25 mouse cellular contexts compared by ENCODE assay signal in the genomic region with DNA sequence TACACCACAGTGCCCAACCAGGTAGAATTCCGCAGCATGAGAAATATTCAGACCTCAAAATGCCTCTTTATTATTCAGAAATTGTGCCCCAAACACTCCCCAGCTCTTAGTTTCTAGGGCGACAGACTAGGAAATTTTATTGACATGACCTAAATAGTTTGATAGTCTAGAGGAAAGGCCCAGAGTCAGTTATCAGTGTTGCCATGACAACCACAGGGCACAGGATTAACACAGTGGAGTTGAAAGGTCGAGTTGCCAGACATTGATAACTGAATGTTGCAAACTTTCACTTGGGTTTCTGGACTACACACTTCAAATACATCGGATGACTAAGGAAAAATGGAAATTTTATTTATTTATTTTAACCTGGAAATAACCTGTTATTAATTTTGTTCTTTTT. TPM values are rescaled to one million over a fixed set of nuclear protein-coding genes. Genes with fewer than 3 reads are reported as not detected.
DNase-seq lines count a peak whose midpoint lies in the region; ATAC-seq lines count a peak whose summit lies in the region.
"Had no signal": no experiment of that assay in that cellular context is flagged by ENCODE, and none has a peak within 500 bp of the region (broad histone marks: within the 10 kb centered on the region; RNA-seq: fewer than 3 reads in every experiment).

No protein-coding gene starts in this region.

- peak; percentile 78 for ATAC-seq in intestine, embryonic 14.5 days (replicated peaks; ENCODE audit: low FRiP score, low TSS enrichment, low read depth)
- peak; percentile 51; the same call in 1 of the 2 replicates for ATAC-seq in liver, embryonic 12.5 days
- ATAC-seq in stomach, embryonic 14.5 days (ENCODE audit: insufficient number of reproducible peaks, insufficient read depth, low FRiP score, low read depth) = 0 out of 2 replicates have a peak, but pooled peaks have one; percentile 70
- ATAC-seq in heart, embryonic 12.5 days (ENCODE audit: insufficient number of reproducible peaks, low FRiP score) = no peak

- peaks cover 54% of the 10 kb centered on the region for H3K4me1 ChIP-seq in heart, embryonic 10.5 days
- H3K4me1 ChIP-seq in intestine, embryonic 14.5 days (replicated peaks; ENCODE audit: control insufficient read depth, insufficient read depth, low read length) = 0 out of 2 replicates have a peak, but pooled peaks cover 3% of the 10 kb centered on the region
- H3K4me1 ChIP-seq in liver, embryonic 12.5 days = peaks cover 21% of the 10 kb centered on the region; the same call in 1 of the 2 replicates
- H3K4me1 ChIP-seq in stomach, embryonic 14.5 days (ENCODE audit: control insufficient read depth, insufficient read depth, low read length) = 0 out of 2 replicates have a peak, but pooled peaks cover 2% of the 10 kb centered on the region
- peaks cover 45% of the 10 kb centered on the region for H3K4me1 ChIP-seq in heart, embryonic 12.5 days (replicated peaks)
- H3K4me1 ChIP-seq: hindbrain, embryonic 15.5 days; limb, embryonic 13.5 days; midbrain, embryonic 12.5 days; neural tube, embryonic 12.5 days had no signal

- no peak for DNase-seq in heart, embryonic 10.5 days (ENCODE audit: low spot score)
- DNase-seq in heart, postnatal 36 days = no peak
- DNase-seq in intestine, embryonic 14.5 days (ENCODE audit: low spot score) = no peak
- DNase-seq in right cerebral cortex, postnatal 36 days (ENCODE audit: low spot score in 2 of 2) = no peak
- DNase-seq in urinary bladder, postnatal 10 days (ENCODE audit: low spot score) = no peak
- DNase-seq: adrenal gland, postnatal 14 days; cerebellum, adult 11 months; cerebellum, postnatal 14 days; gastrocnemius, adult 2 months; heart, postnatal 4 days; kidney, adult 18-20 months; kidney, postnatal 25 days; layer of hippocampus, adult 9-11 months; lung, postnatal 10 days; right cerebral cortex, postnatal 25 days had no signal

- no peaks in the 10 kb centered on the region for H3K36me3 ChIP-seq in heart, embryonic 10.5 days
- no peaks in the 10 kb centered on the region for H3K36me3 ChIP-seq in intestine, embryonic 14.5 days (ENCODE audit: control insufficient read depth, insufficient read depth, low read length)
- H3K36me3 ChIP-seq in liver, embryonic 12.5 days = no peaks in the 10 kb centered on the region
- no peaks in the 10 kb centered on the region for H3K36me3 ChIP-seq in stomach, embryonic 14.5 days (ENCODE audit: control insufficient read depth, insufficient read depth, low read length)
- no peaks in the 10 kb centered on the region for H3K36me3 ChIP-seq in heart, embryonic 12.5 days
- H3K36me3 ChIP-seq: embryonic facial prominence, embryonic 10.5 days; G1E; heart, embryonic 13.5 days; hindbrain, embryonic 15.5 days; limb, embryonic 13.5 days; midbrain, embryonic 12.5 days; neural tube, embryonic 12.5 days had no signal

- no peak overlapping the region for H3K9ac ChIP-seq in intestine, embryonic 14.5 days (ENCODE audit: low read length)
- no peak overlapping the region for H3K9ac ChIP-seq in liver, embryonic 12.5 days
- H3K9ac ChIP-seq in stomach, embryonic 14.5 days (replicated peaks; ENCODE audit: low read depth, low read length) = no peak overlapping the region
- no peak overlapping the region for H3K9ac ChIP-seq in heart, embryonic 12.5 days
- H3K9ac ChIP-seq: heart, embryonic 13.5 days; hindbrain, embryonic 15.5 days; limb, embryonic 13.5 days; midbrain, embryonic 12.5 days; neural tube, embryonic 12.5 days had no signal

- no peak overlapping the region for H3K4me2 ChIP-seq in intestine, embryonic 14.5 days (ENCODE audit: low read length)
- H3K4me2 ChIP-seq in liver, embryonic 12.5 days = no peak overlapping the region
- H3K4me2 ChIP-seq in stomach, embryonic 14.5 days (replicated peaks; ENCODE audit: low read depth, low read length) = no peak overlapping the region
- H3K4me2 ChIP-seq in heart, embryonic 12.5 days = no peak overlapping the region
- H3K4me2 ChIP-seq: heart, embryonic 13.5 days; hindbrain, embryonic 15.5 days; limb, embryonic 13.5 days; midbrain, embryonic 12.5 days; neural tube, embryonic 12.5 days had no signal

- H3K27me3 ChIP-seq in heart, embryonic 10.5 days (ENCODE audit: insufficient read depth, poor library complexity, severe bottlenecking) = no peaks in the 10 kb centered on the region
- no peaks in the 10 kb centered on the region for H3K27me3 ChIP-seq in intestine, embryonic 14.5 days (replicated peaks; ENCODE audit: control insufficient read depth, insufficient read depth, low read length)
- H3K27me3 ChIP-seq in liver, embryonic 12.5 days (replicated peaks) = no peaks in the 10 kb centered on the region
- H3K27me3 ChIP-seq in stomach, embryonic 14.5 days (ENCODE audit: control insufficient read depth, insufficient read depth, low read length) = no peaks in the 10 kb centered on the region
- H3K27me3 ChIP-seq in heart, embryonic 12.5 days (replicated peaks) = no peaks in the 10 kb centered on the region
- H3K27me3 ChIP-seq: heart, embryonic 13.5 days; hindbrain, embryonic 15.5 days; limb, embryonic 13.5 days; midbrain, embryonic 12.5 days; neural tube, embryonic 12.5 days had no signal

- no peak overlapping the region for H3K4me3 ChIP-seq in heart, embryonic 10.5 days
- H3K4me3 ChIP-seq in intestine, embryonic 14.5 days (ENCODE audit: low read depth, low read length) = no peak overlapping the region
- no peak overlapping the region for H3K4me3 ChIP-seq in liver, embryonic 12.5 days
- no peak overlapping the region for H3K4me3 ChIP-seq in stomach, embryonic 14.5 days (ENCODE audit: low read depth, low read length)
- H3K4me3 ChIP-seq in heart, embryonic 12.5 days = no peak overlapping the region
- H3K4me3 ChIP-seq: embryonic facial prominence, embryonic 10.5 days; gastrocnemius, adult 2 months; heart, embryonic 13.5 days; hindbrain, embryonic 15.5 days; limb, embryonic 13.5 days; midbrain, embryonic 12.5 days; neural tube, embryonic 12.5 days had no signal

- H3K27ac ChIP-seq in heart, embryonic 10.5 days = peak overlapping the region; percentile 75; the same call in 1 of the 2 replicates
- 0 out of 2 replicates have a peak overlapping the region, but pooled peaks have one; percentile 16 for H3K27ac ChIP-seq in intestine, embryonic 14.5 days (ENCODE audit: low read depth)
- H3K27ac ChIP-seq in liver, embryonic 12.5 days = peak overlapping the region; percentile 31; the same call in 1 of the 2 replicates
- H3K27ac ChIP-seq in stomach, embryonic 14.5 days (ENCODE audit: low read length) = no peak overlapping the region; the same call in 1 of the 2 replicates
- H3K27ac ChIP-seq in heart, embryonic 12.5 days (ENCODE audit: poor library complexity, severe bottlenecking) = no peak overlapping the region
- H3K27ac ChIP-seq: embryonic facial prominence, embryonic 10.5 days; gastrocnemius, adult 2 months; heart, embryonic 13.5 days; hindbrain, embryonic 15.5 days; limb, embryonic 13.5 days; midbrain, embryonic 12.5 days; neural tube, embryonic 12.5 days had no signal

- intact Hi-C loops in heart, postnatal 36 days (cut with DNase I) = no loop called here

- WGBS in heart, embryonic 10.5 days = 31% methylated on average over 4 of the region's 4 CpGs
- WGBS in intestine, embryonic 14.5 days = 29% methylated on average over 4 of the region's 4 CpGs
- 36% methylated on average over 4 of the region's 4 CpGs for WGBS in liver, embryonic 12.5 days (ENCODE audit: insufficient replicate concordance)
- 27% methylated on average over 4 of the region's 4 CpGs for WGBS in stomach, embryonic 14.5 days
- 26% methylated on average over 4 of the region's 4 CpGs for WGBS in heart, embryonic 12.5 days

- H3K9me3 ChIP-seq in heart, embryonic 10.5 days = no peaks in the 10 kb centered on the region
- H3K9me3 ChIP-seq in intestine, embryonic 14.5 days (ENCODE audit: control insufficient read depth, low read length) = no peaks in the 10 kb centered on the region
- no peaks in the 10 kb centered on the region for H3K9me3 ChIP-seq in liver, embryonic 12.5 days (replicated peaks)
- H3K9me3 ChIP-seq in stomach, embryonic 14.5 days (ENCODE audit: control insufficient read depth, low read depth, low read length) = no peaks in the 10 kb centered on the region
- H3K9me3 ChIP-seq in heart, embryonic 12.5 days (replicated peaks) = no peaks in the 10 kb centered on the region
- H3K9me3 ChIP-seq: embryonic facial prominence, embryonic 10.5 days; G1E; heart, embryonic 13.5 days; hindbrain, embryonic 15.5 days; limb, embryonic 13.5 days; midbrain, embryonic 12.5 days; neural tube, embryonic 12.5 days had no signal

RNA-seq across cellular contexts. Expression of a gene that starts 53.0 kb away (rescaled TPM):
- polyA plus RNA-seq in heart, embryonic 10.5 days (2016; fragmentation: Nextera tagmentation; extraction: Ambion mirVana) = 0.74 and 0.87 TPM in 2 replicates
- total RNA-seq in heart, postnatal 36 days (2021) = 1 to 10 TPM; 2.1 TPM
- 1.1 and 1.3 TPM in 2 replicates for polyA plus RNA-seq in intestine, embryonic 14.5 days (2014; fragmentation: Nextera tagmentation; extraction: Ambion mirVana)
- 0.80 and 0.88 TPM in 2 replicates for polyA plus RNA-seq in liver, embryonic 12.5 days (2016; fragmentation: Nextera tagmentation; extraction: Ambion mirVana)
- 1.1 and 1.5 TPM in 2 replicates for polyA plus RNA-seq in stomach, embryonic 14.5 days (2014; fragmentation: Nextera tagmentation; extraction: Ambion mirVana)
- 1.3 TPM in 2 replicates for polyA plus RNA-seq in heart, embryonic 12.5 days (2016; fragmentation: Nextera tagmentation; extraction: Ambion mirVana)

RNA-seq across cellular contexts. Expression of a gene that starts 53.1 kb away (rescaled TPM):
- polyA plus RNA-seq in heart, embryonic 10.5 days (2016; fragmentation: Nextera tagmentation; extraction: Ambion mirVana) = 36.2 and 41.9 TPM in 2 replicates
- total RNA-seq in heart, postnatal 36 days (2021) = 10 to 100 TPM; 10.9 to 11.8 TPM
- polyA plus RNA-seq in intestine, embryonic 14.5 days (2014; fragmentation: Nextera tagmentation; extraction: Ambion mirVana) = 47.7 and 53.7 TPM in 2 replicates
- 33.9 TPM in 2 replicates for polyA plus RNA-seq in liver, embryonic 12.5 days (2016; fragmentation: Nextera tagmentation; extraction: Ambion mirVana)
- polyA plus RNA-seq in stomach, embryonic 14.5 days (2014; fragmentation: Nextera tagmentation; extraction: Ambion mirVana) = 53.5 and 55.4 TPM in 2 replicates
- 34.2 and 36.7 TPM in 2 replicates for polyA plus RNA-seq in heart, embryonic 12.5 days (2016; fragmentation: Nextera tagmentation; extraction: Ambion mirVana)

Comparison
In these comparisons a context has a peak if more than half of its experiments do, and no peak if none do; other contexts are left out.
1. H3K27ac ChIP-seq: peak in heart, embryonic 10.5 days (single experiment), intestine, embryonic 14.5 days (single experiment) and liver, embryonic 12.5 days (single experiment); none in stomach, embryonic 14.5 days (single experiment) and heart, embryonic 12.5 days (single experiment).